Mouse (Mus musculus) kidney, postnatal 0 days (tissue): ENCODE measurements at regions not wholly inside any gene's neighbourhood (a gene's known extent, or its start where the extent isn't known, plus 50 kb on each side); places are given as distances from the start of the nearest gene placed in this dataset.

Experiments used
- ATAC-seq: fragments of 200-750 bp; cut with Nextera tagmentation; replicated peaks from 2 replicates; pipeline ENCODE4 v1.8.0; 2017; ENCODE audit warnings: low read depth, moderate number of reproducible peaks, moderate TSS enrichment, moderate library complexity; ENCODE audit not compliant: low FRiP score
- DNase-seq: peaks from one replicate; pipeline ENCODE4 v3.0.0-alpha.2; 2016; ENCODE audit warnings: low spot score
- H3K27ac ChIP-seq: fragments of 300-500 bp; sonication (generic); 2 replicates; pipeline ENCODE4 v1.5.1; 2014; ENCODE audit warnings: mild to moderate bottlenecking
- H3K27me3 ChIP-seq: fragments of 300-500 bp; sonication (generic); 2 replicates; pipeline ENCODE4 v1.6.1; 2014; ENCODE audit warnings: low read length, mixed read lengths; ENCODE audit not compliant: insufficient read depth
- H3K36me3 ChIP-seq: fragments of 300-500 bp; sonication (generic); 2 replicates; pipeline ENCODE4 v1.6.1; 2014; ENCODE audit warnings: low read length, mixed read lengths; ENCODE audit not compliant: insufficient read depth
- H3K4me1 ChIP-seq: fragments of 300-500 bp; sonication (generic); replicated peaks from 2 replicates; pipeline ENCODE4 v1.6.1; 2014; ENCODE audit warnings: antibody characterized with exemption, low read length, mixed read lengths; ENCODE audit not compliant: insufficient read depth
- H3K4me2 ChIP-seq: fragments of 300-500 bp; sonication (generic); 2 replicates; pipeline ENCODE4 v1.6.1; 2014; ENCODE audit warnings: mild to moderate bottlenecking, low read length, moderate library complexity, mixed read lengths
- H3K4me3 ChIP-seq: fragments of 300-500 bp; sonication (generic); replicated peaks from 2 replicates; pipeline ENCODE4 v1.5.1; 2014; ENCODE audit warnings: low read depth, low read length
- H3K9ac ChIP-seq: fragments of 300-500 bp; sonication (generic); 2 replicates; pipeline ENCODE4 v1.6.1; 2014; ENCODE audit warnings: low read depth, low read length
- H3K9me3 ChIP-seq: fragments of 300-500 bp; sonication (generic); replicated peaks from 2 replicates; pipeline ENCODE4 v1.6.1; 2016; ENCODE audit warnings: low read length, inconsistent platforms, mixed read lengths
- CTCF ChIP-seq: IDR thresholded peaks from 2 replicates; pipeline ENCODE4 v1.5.1; 2016; ENCODE audit warnings: antibody characterized with exemption, low read depth, mild to moderate bottlenecking, moderate library complexity
- WGBS: fragments of 180-500 bp; shearing (Covaris S2); extraction: QIAGEN DNeasy Blood & Tissue Kit; methylation state at CpG from one replicate; pipeline ENCODE4 v1.1.7; 2014; 5-methylcytosine and 5-hydroxymethylcytosine counted together

DNA sequence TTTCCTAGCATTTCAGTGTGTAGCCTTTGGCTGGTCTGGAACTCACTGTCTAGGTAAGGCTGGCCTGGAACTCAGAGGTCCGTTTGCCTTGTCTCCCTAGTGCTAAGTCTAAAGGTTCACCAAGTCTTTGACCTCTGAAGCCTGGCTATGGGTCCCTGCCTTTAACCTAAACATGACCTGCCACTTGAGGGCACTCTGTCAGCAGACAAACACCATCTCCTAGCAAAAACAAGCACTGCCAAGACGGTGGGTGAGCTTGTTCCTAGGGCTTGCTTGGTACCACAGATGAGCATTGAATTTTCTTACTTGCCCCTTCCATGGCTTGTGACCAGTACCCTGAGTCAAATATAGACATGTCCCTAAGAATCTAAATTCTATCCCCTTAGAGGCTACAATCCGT, 508.3 kb upstream of the Vstm2b start:
- H3K4me2 ChIP-seq: no peak overlapping the region
- TF ChIP-seq CTCF: peak; percentile 24; the same call in 1 of the 2 replicates
- no peak for DNase-seq

GRCm38 (mm10) chr7:40390927-40391326, 507.2 kb upstream of the Vstm2b start:
- DNase-seq: no peak

More for the DNA sequence above, 508.3 kb upstream of the Vstm2b start:
- Histone ChIP-seq H3K9me3 (no peaks in the 10 kb centered on the region), H3K36me3 (no peaks in the 10 kb centered on the region), H3K27me3 (no peaks in the 10 kb centered on the region), H3K27ac (no peak overlapping the region), H3K4me3 (no peak overlapping the region), H3K9ac (no peak overlapping the region), H3K4me1 (no peaks in the 10 kb centered on the region)
- no peak for ATAC-seq
- WGBS: 43% methylated on average over 3 of the region's 3 CpGs

GRCm38 (mm10) chr7:40391626-40392025, 506.5 kb upstream of the Vstm2b start:
- DNase-seq (no peak), ATAC-seq (no peak)
- Histone ChIP-seq H3K27me3 (no peaks in the 10 kb centered on the region), H3K36me3 (no peaks in the 10 kb centered on the region), H3K9ac (no peak overlapping the region), H3K4me1 (no peaks in the 10 kb centered on the region), H3K27ac (no peak overlapping the region), H3K9me3 (no peaks in the 10 kb centered on the region), H3K4me3 (no peak overlapping the region), H3K4me2 (no peak overlapping the region)
- 60% methylated on average over 3 of the region's 3 CpGs for WGBS
- TF ChIP-seq CTCF: no peak

More at GRCm38 (mm10) chr7:40390927-40391326, 507.2 kb upstream of the Vstm2b start:
- no peaks in the 10 kb centered on the region for H3K4me1 ChIP-seq
- H3K9me3 ChIP-seq: no peaks in the 10 kb centered on the region
- 29% methylated on average over 3 of the region's 3 CpGs for WGBS
- no peaks in the 10 kb centered on the region for H3K36me3 ChIP-seq
- H3K4me2 ChIP-seq: no peak overlapping the region
- no peaks in the 10 kb centered on the region for H3K27me3 ChIP-seq
- TF ChIP-seq CTCF: no peak
- ATAC-seq: no peak
- H3K4me3 ChIP-seq: no peak overlapping the region
- H3K27ac ChIP-seq: no peak overlapping the region
- H3K9ac ChIP-seq: no peak overlapping the region

DNA sequence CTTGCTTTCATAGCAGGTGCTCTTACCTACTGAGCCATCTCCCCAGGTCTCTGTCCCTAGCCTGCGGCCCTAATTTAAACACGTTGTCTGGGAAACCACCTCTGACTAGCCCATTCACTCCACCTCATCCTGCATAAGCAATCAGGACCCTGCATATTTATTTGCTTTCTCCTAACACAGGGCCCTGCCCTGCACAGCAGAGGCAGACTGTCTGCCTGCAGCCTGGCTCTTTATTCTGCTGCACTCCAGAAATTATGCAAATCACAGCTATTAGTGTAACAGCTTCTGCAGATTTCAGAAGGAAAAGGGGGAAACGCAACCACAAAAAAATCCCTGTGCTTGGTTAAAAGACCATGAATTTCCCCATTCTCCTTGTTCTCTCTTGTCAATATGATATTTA, 505.9 kb upstream of the Vstm2b start:
- Histone ChIP-seq H3K4me3 (no peak overlapping the region), H3K36me3 (no peaks in the 10 kb centered on the region), H3K27ac (no peak overlapping the region), H3K9me3 (no peaks in the 10 kb centered on the region), H3K4me1 (no peaks in the 10 kb centered on the region), H3K4me2 (no peak overlapping the region), H3K27me3 (no peaks in the 10 kb centered on the region), H3K9ac (no peak overlapping the region)
- ATAC-seq: no peak
- DNase-seq: no peak
- 46% methylated on average over 3 of the region's 3 CpGs for WGBS
- TF ChIP-seq CTCF: no peak

DNA sequence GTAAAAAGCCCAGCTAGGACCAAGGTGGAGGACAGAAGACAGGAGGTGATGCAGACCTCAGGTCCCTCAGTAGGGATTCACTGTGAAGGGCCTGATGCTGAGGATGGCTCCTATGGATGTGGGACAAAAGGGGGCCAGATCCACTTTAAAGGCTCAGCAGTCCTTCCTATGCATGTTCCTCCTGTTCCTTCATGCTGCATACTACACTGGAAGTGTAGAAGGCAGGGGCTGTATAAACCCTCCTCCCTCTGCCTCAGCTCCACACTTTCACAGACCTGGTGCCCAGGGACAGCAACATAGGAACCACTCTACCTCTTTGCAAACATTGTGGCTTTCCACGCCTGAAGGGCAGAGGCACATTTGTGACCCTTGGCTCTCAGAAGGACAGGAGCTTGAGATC, 505.4 kb upstream of the Vstm2b start:
- Histone ChIP-seq H3K4me1 (no peaks in the 10 kb centered on the region), H3K9ac (no peak overlapping the region), H3K9me3 (no peaks in the 10 kb centered on the region), H3K27ac (no peak overlapping the region), H3K36me3 (no peaks in the 10 kb centered on the region), H3K4me2 (no peak overlapping the region), H3K4me3 (no peak overlapping the region), H3K27me3 (no peaks in the 10 kb centered on the region)
- no peak for TF ChIP-seq CTCF
- ATAC-seq: no peak
- WGBS: 59% methylated on average over 1 of the region's 1 CpGs
- no peak for DNase-seq

DNA sequence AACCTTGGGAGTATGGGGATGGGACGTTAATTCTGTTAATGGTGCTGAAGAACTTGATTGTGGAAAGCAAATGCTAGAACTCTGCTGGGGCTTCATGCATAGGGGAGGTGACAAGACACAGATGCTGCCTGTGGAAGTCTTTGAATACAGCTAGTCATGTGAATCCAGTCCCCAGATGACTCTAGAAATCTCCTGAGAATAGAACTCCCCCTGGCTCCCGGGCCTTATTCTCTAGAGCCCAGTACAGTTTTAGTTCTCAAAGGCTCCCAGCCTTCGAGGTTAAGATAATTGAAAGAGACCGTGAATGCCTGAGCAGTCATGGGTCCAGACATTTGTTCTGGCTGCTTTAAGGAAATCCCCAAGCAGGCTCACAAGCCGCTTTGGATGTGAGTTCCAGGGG, 499.9 kb upstream of the Vstm2b start:
- Histone ChIP-seq H3K9ac (no peak overlapping the region), H3K4me1 (no peaks in the 10 kb centered on the region), H3K27ac (no peak overlapping the region), H3K27me3 (no peaks in the 10 kb centered on the region), H3K4me3 (no peak overlapping the region), H3K36me3 (no peaks in the 10 kb centered on the region), H3K9me3 (no peaks in the 10 kb centered on the region), H3K4me2 (no peak overlapping the region)
- WGBS: 38% methylated on average over 5 of the region's 5 CpGs
- peak; percentile 20 for DNase-seq
- TF ChIP-seq CTCF: no peak
- no peak for ATAC-seq

GRCm38 (mm10) chr7:40419332-40419731, 478.8 kb upstream of the Vstm2b start:
- Histone ChIP-seq H3K9ac (no peak overlapping the region), H3K36me3 (no peaks in the 10 kb centered on the region), H3K27me3 (no peaks in the 10 kb centered on the region), H3K4me3 (no peak overlapping the region), H3K4me2 (no peak overlapping the region), H3K27ac (no peak overlapping the region), H3K4me1 (no peaks in the 10 kb centered on the region), H3K9me3 (no peaks in the 10 kb centered on the region)
- ATAC-seq (no peak), DNase-seq (no peak)
- no peak for TF ChIP-seq CTCF
- WGBS: 80% methylated on average over 2 of the region's 2 CpGs
